In the genomic region with DNA sequence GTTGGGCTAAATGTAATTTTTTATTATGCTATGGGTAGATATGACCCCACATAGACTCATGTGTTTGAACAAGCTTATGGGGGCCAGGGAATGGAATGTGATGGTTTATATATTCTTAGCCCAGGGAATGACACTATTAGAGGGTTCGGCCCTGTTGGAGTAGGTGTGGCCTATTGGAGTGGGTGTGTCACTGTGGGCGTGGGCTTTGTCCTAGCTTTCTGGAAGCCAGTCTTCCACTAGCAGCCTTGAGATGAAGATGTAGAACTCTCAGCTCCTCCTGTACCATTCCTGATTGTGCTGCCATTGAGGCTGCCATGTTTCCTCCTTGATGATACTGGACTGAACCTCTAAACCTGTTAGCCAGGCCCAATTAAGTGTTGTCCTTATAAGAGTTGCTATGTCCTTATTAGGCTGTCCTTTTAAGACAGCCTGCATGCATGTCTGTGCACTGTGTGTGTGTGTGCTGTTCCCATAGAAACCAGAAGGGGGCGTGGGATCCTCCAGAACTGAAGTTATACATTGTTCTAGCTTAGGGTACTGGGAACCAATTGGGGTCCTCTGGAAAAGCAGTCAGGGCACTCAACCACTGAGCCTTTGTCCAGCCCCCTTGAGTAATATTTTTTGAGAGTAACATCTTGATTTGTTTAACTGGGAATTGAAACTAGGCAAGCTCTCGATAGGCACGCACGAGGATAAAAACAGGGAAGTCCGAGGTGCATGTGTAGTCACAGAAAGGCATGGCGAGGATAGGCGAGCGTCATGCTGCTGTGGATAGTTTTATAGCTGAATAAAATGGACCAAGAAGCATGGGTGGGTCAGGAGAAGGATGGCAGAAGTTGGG, we compare ENCODE assay signal across 27 mouse cellular contexts. TPM values are rescaled to one million over a fixed set of nuclear protein-coding genes. Genes with fewer than 3 reads are reported as not detected.
A peak's percentile ranks its signal among the peaks of the same experiment; 100 is the strongest.
DNase-seq lines count a peak whose midpoint lies in the region; ATAC-seq and TF ChIP-seq lines count a peak whose summit lies in the region.
"Had no signal": no experiment of that assay in that cellular context is flagged by ENCODE, and none has a peak within 500 bp of the region (broad histone marks: within the 10 kb centered on the region; RNA-seq: fewer than 3 reads in every experiment).

No protein-coding gene starts in this region.

- no peak for TF ChIP-seq EP300 in liver, postnatal 0 days (IDR thresholded peaks at IDR 0.05; ENCODE audit: low read depth)
- no peak for TF ChIP-seq EP300 in MEL (IDR thresholded peaks at IDR 0.05; ENCODE audit: low read depth in 1 of 2, low read length in 2 of 2)

- WGBS in liver, postnatal 0 days (ENCODE audit: insufficient replicate concordance): 52% methylated on average over 10 of the region's 10 CpGs
- WGBS in liver, embryonic 12.5 days (ENCODE audit: insufficient replicate concordance): 44% methylated on average over 10 of the region's 10 CpGs
- 67% methylated on average over 10 of the region's 10 CpGs for WGBS in forebrain, embryonic 13.5 days

- H3K9me3 ChIP-seq in liver, postnatal 0 days (ENCODE audit: low read length): no peaks in the 10 kb centered on the region
- H3K9me3 ChIP-seq in liver, embryonic 12.5 days (replicated peaks): no peaks in the 10 kb centered on the region
- H3K9me3 ChIP-seq in MEL (replicated peaks; ENCODE audit: insufficient read depth, low read length): no peaks in the 10 kb centered on the region
- no peaks in the 10 kb centered on the region for H3K9me3 ChIP-seq in forebrain, embryonic 13.5 days (replicated peaks)
- H3K9me3 ChIP-seq: embryonic facial prominence, embryonic 13.5 days; G1E; hindbrain, embryonic 12.5 days; limb, embryonic 12.5 days; neural tube, embryonic 15.5 days had no signal

- peak; percentile 29 for TF ChIP-seq RAD21 in MEL (IDR thresholded peaks at IDR 0.05; ENCODE audit: low read depth, low read length)

- no peak overlapping the region for H3K4me3 ChIP-seq in liver, postnatal 0 days (ENCODE audit: low read depth, low read length)
- H3K4me3 ChIP-seq in liver, embryonic 12.5 days: no peak overlapping the region
- H3K4me3 ChIP-seq in MEL (ENCODE audit: control insufficient read depth in 1 of 2, insufficient read depth in 1 of 2, low read depth in 2 of 2, low read length in 2 of 2): peak overlapping the region; percentile 31 to 33
- H3K4me3 ChIP-seq in forebrain, embryonic 13.5 days: no peak overlapping the region
- H3K4me3 ChIP-seq: embryonic facial prominence, embryonic 13.5 days; erythroblast, embryonic 14.5 days; hindbrain, embryonic 12.5 days; limb, embryonic 12.5 days; neural tube, embryonic 15.5 days had no signal

- H3K27me3 ChIP-seq in liver, postnatal 0 days (ENCODE audit: insufficient read depth, low read length): peaks cover 22% of the 10 kb centered on the region
- peaks cover 87% of the 10 kb centered on the region for H3K27me3 ChIP-seq in liver, embryonic 12.5 days (replicated peaks)
- H3K27me3 ChIP-seq in MEL (ENCODE audit: control insufficient read depth in 1 of 2, insufficient read depth in 2 of 2, low read length in 2 of 2): peaks cover 0 to 2% of the 10 kb centered on the region in 2 experiments; a peak in 2 of 4 replicates
- H3K27me3 ChIP-seq in forebrain, embryonic 13.5 days: peaks cover 68% of the 10 kb centered on the region

- DNase-seq in liver, postnatal 0 days: no peak
- peak; percentile 80 for DNase-seq in MEL (ENCODE audit: low read depth, low spot score)
- no peak for DNase-seq in thymus, postnatal 25 days
- DNase-seq in frontal cortex, postnatal 36 days (ENCODE audit: low spot score in 2 of 2): no peak
- DNase-seq: gastrocnemius, postnatal 25 days had no signal

- H3K79me2 ChIP-seq in MEL (ENCODE audit: control insufficient read depth, insufficient read depth, low read length, poor library complexity): no peaks in the 10 kb centered on the region

- no peak for TF ChIP-seq POLR2A in MEL (IDR thresholded peaks at IDR 0.05; ENCODE audit: control insufficient read depth in 1 of 2, insufficient read depth in 1 of 2, low read depth in 1 of 2, low read length in 2 of 2, poor library complexity in 1 of 2)

- H3K9ac ChIP-seq in liver, postnatal 0 days (replicated peaks): no peak overlapping the region
- no peak overlapping the region for H3K9ac ChIP-seq in liver, embryonic 12.5 days
- H3K9ac ChIP-seq in MEL (ENCODE audit: control insufficient read depth, low read depth, low read length, poor library complexity, severe bottlenecking): peak overlapping the region; percentile 48
- H3K9ac ChIP-seq in forebrain, embryonic 13.5 days: no peak overlapping the region
- H3K9ac ChIP-seq: embryonic facial prominence, embryonic 13.5 days; forebrain, postnatal 0 days; hindbrain, embryonic 12.5 days; limb, embryonic 12.5 days; neural tube, embryonic 15.5 days had no signal

- no peaks in the 10 kb centered on the region for H3K4me1 ChIP-seq in liver, postnatal 0 days (ENCODE audit: insufficient read depth)
- no peaks in the 10 kb centered on the region for H3K4me1 ChIP-seq in liver, embryonic 12.5 days
- no peaks in the 10 kb centered on the region; a peak in 2 of 4 replicates for H3K4me1 ChIP-seq in MEL (ENCODE audit: control insufficient read depth in 1 of 2, insufficient read depth in 2 of 2, low read length in 2 of 2)
- no peaks in the 10 kb centered on the region for H3K4me1 ChIP-seq in forebrain, embryonic 13.5 days
- H3K4me1 ChIP-seq: hindbrain, embryonic 12.5 days; limb, embryonic 12.5 days had no signal

- H3K36me3 ChIP-seq in liver, postnatal 0 days (replicated peaks; ENCODE audit: insufficient read depth, low read length): no peaks in the 10 kb centered on the region
- no peaks in the 10 kb centered on the region for H3K36me3 ChIP-seq in liver, embryonic 12.5 days
- no peaks in the 10 kb centered on the region for H3K36me3 ChIP-seq in MEL (ENCODE audit: control insufficient read depth in 1 of 2, insufficient read depth in 2 of 2, low read length in 2 of 2)
- no peaks in the 10 kb centered on the region for H3K36me3 ChIP-seq in forebrain, embryonic 13.5 days (ENCODE audit: poor library complexity, severe bottlenecking)
- H3K36me3 ChIP-seq: embryonic facial prominence, embryonic 13.5 days; G1E; hindbrain, embryonic 12.5 days; limb, embryonic 12.5 days; neural tube, embryonic 15.5 days had no signal

- no peak overlapping the region for H3K4me2 ChIP-seq in liver, postnatal 0 days (ENCODE audit: low read depth, low read length)
- H3K4me2 ChIP-seq in liver, embryonic 12.5 days: no peak overlapping the region
- H3K4me2 ChIP-seq in forebrain, embryonic 13.5 days: no peak overlapping the region
- H3K4me2 ChIP-seq: embryonic facial prominence, embryonic 13.5 days; heart, embryonic 11.5 days; hindbrain, embryonic 12.5 days; limb, embryonic 12.5 days; midbrain, embryonic 11.5 days; neural tube, embryonic 15.5 days had no signal

- ATAC-seq in liver, postnatal 0 days: no peak
- no peak for ATAC-seq in liver, embryonic 12.5 days
- ATAC-seq in common myeloid progenitor, adult 5-6 weeks (replicated peaks; ENCODE audit: low read depth, poor library complexity, severe bottlenecking): peak; percentile 12; the same call in 1 of the 2 replicates
- ATAC-seq in monocyte, adult 5-6 weeks (replicated peaks; ENCODE audit: insufficient number of reproducible peaks, low FRiP score, low TSS enrichment, poor library complexity, severe bottlenecking): peak; percentile 30; the same call in 1 of the 2 replicates
- ATAC-seq in forebrain, embryonic 13.5 days: no peak
- ATAC-seq: activated CD4-positive, CD25-positive, alpha-beta regulatory T cell, adult 4 months; forebrain, postnatal 0 days had no signal

- TF ChIP-seq CTCF in liver, postnatal 0 days (IDR thresholded peaks at IDR 0.05; ENCODE audit: low read depth): peak; percentile 20; the same call in 1 of the 2 replicates
- TF ChIP-seq CTCF in MEL (IDR thresholded peaks at IDR 0.05 in 2 of 3, conservative IDR thresholded peaks at IDR 0.05 in 1 of 3; ENCODE audit: control insufficient read depth in 1 of 3, insufficient read depth in 1 of 3, low read depth in 2 of 3, low read length in 3 of 3, poor library complexity in 1 of 3, severe bottlenecking in 1 of 3): peak; percentile 24 to 58 (median 54); a peak in 5 of 6 replicates

- no peak overlapping the region for H3K27ac ChIP-seq in liver, postnatal 0 days (ENCODE audit: low read depth)
- no peak overlapping the region for H3K27ac ChIP-seq in liver, embryonic 12.5 days
- H3K27ac ChIP-seq in MEL (ENCODE audit: control insufficient read depth, low read depth, low read length): no peak overlapping the region
- no peak overlapping the region for H3K27ac ChIP-seq in forebrain, embryonic 13.5 days
- H3K27ac ChIP-seq: embryonic facial prominence, embryonic 13.5 days; hindbrain, embryonic 12.5 days; hindbrain, postnatal 0 days; limb, embryonic 12.5 days; macrophage; neural tube, embryonic 15.5 days had no signal

RNA-seq across cellular contexts. Expression of a gene that starts 7.6 kb away (rescaled TPM):
- polyA plus RNA-seq in liver, postnatal 0 days (2015; fragmentation: Nextera tagmentation; extraction: Ambion mirVana): 1.5 TPM in 2 replicates
- polyA plus RNA-seq in liver, embryonic 12.5 days (2016; fragmentation: Nextera tagmentation; extraction: Ambion mirVana): 0.97 and 1.4 TPM in 2 replicates
- 1.5 and 2.3 TPM in 2 replicates for total RNA-seq in MEL (2012; rRNA removed)
- polyA plus RNA-seq in MEL (2012; ENCODE audit: insufficient read depth in 1 of 2, insufficient read length in 2 of 2, low read depth in 1 of 2, low replicate concordance in 2 of 2, missing spikeins in 1 of 2): 1 to 10 TPM in 1 of 2 experiments, not detected in 1; 3.2 TPM
- total RNA-seq in common myeloid progenitor, adult 5-6 weeks (2017): 1.4 TPM in 1 of 2 replicates, not detected in the other
- 0.57 TPM in 1 of 3 replicates, not detected in the others for total RNA-seq in monocyte, adult 5-6 weeks (2017)
- 0.26 and 0.28 TPM in 2 replicates for polyA plus RNA-seq in forebrain, embryonic 13.5 days (2015; fragmentation: Nextera tagmentation; extraction: Ambion mirVana)
- total RNA-seq: forebrain, postnatal 0 days; G1E; heart, postnatal 36 days; midbrain, postnatal 0 days had no signal
- polyA plus RNA-seq: activated CD4-positive, CD25-positive, alpha-beta regulatory T cell, adult 4 months; erythroblast, embryonic 14.5 days had no signal

RNA-seq across cellular contexts. Expression of a gene that starts 22.7 kb away (rescaled TPM):
- 0.11 and 0.13 TPM in 2 replicates for polyA plus RNA-seq in liver, postnatal 0 days (2015; fragmentation: Nextera tagmentation; extraction: Ambion mirVana)
- polyA plus RNA-seq in liver, embryonic 12.5 days (2016; fragmentation: Nextera tagmentation; extraction: Ambion mirVana): 0.48 and 0.56 TPM in 2 replicates
- 0.85 and 1.3 TPM in 2 replicates for total RNA-seq in MEL (2012; rRNA removed)
- 1 to 10 TPM in 1 of 2 experiments, not detected in 1; 3.1 TPM for polyA plus RNA-seq in MEL (2012; ENCODE audit: insufficient read depth in 1 of 2, insufficient read length in 2 of 2, low read depth in 1 of 2, low replicate concordance in 2 of 2, missing spikeins in 1 of 2)
- not detected in 2 replicates for total RNA-seq in common myeloid progenitor, adult 5-6 weeks (2017)
- 0.43 to 3.8 TPM (median 1.6 TPM) in 3 replicates for total RNA-seq in monocyte, adult 5-6 weeks (2017)
- polyA plus RNA-seq in forebrain, embryonic 13.5 days (2015; fragmentation: Nextera tagmentation; extraction: Ambion mirVana): 0.20 and 0.36 TPM in 2 replicates
- total RNA-seq: G1E; hindbrain, postnatal 0 days; liver, adult 2 months; midbrain, postnatal 0 days had no signal
- polyA plus RNA-seq: erythroblast, embryonic 14.5 days; G1E had no signal

RNA-seq across cellular contexts. Expression of a gene that starts 28.5 kb away (rescaled TPM):
- 1.0 and 1.6 TPM in 2 replicates for polyA plus RNA-seq in liver, postnatal 0 days (2015; fragmentation: Nextera tagmentation; extraction: Ambion mirVana)
- polyA plus RNA-seq in liver, embryonic 12.5 days (2016; fragmentation: Nextera tagmentation; extraction: Ambion mirVana): 0.10 and 0.31 TPM in 2 replicates
- not detected in 2 replicates for total RNA-seq in MEL (2012; rRNA removed)
- polyA plus RNA-seq in MEL (2012; ENCODE audit: insufficient read depth in 1 of 2, insufficient read length in 2 of 2, low read depth in 1 of 2, low replicate concordance in 2 of 2, missing spikeins in 1 of 2): not detected
- 0.39 and 0.87 TPM in 2 replicates for total RNA-seq in common myeloid progenitor, adult 5-6 weeks (2017)
- total RNA-seq in monocyte, adult 5-6 weeks (2017): 0.29 TPM in 1 of 3 replicates, not detected in the others
- polyA plus RNA-seq in forebrain, embryonic 13.5 days (2015; fragmentation: Nextera tagmentation; extraction: Ambion mirVana): 0.13 and 0.16 TPM in 2 replicates
- polyA plus RNA-seq: erythroblast, embryonic 14.5 days had no signal

RNA-seq across cellular contexts. Expression of a gene that starts 29.2 kb away (rescaled TPM):
- polyA plus RNA-seq in liver, postnatal 0 days (2015; fragmentation: Nextera tagmentation; extraction: Ambion mirVana): 7.5 and 7.8 TPM in 2 replicates
- 0.62 and 0.66 TPM in 2 replicates for polyA plus RNA-seq in liver, embryonic 12.5 days (2016; fragmentation: Nextera tagmentation; extraction: Ambion mirVana)
- total RNA-seq in MEL (2012; rRNA removed): not detected in 2 replicates
- polyA plus RNA-seq in MEL (2012; ENCODE audit: insufficient read depth in 1 of 2, insufficient read length in 2 of 2, low read depth in 1 of 2, low replicate concordance in 2 of 2, missing spikeins in 1 of 2): not detected
- 1.2 TPM in 1 of 2 replicates, not detected in the other for total RNA-seq in common myeloid progenitor, adult 5-6 weeks (2017)
- not detected in 3 replicates for total RNA-seq in monocyte, adult 5-6 weeks (2017)
- 0.28 and 0.42 TPM in 2 replicates for polyA plus RNA-seq in forebrain, embryonic 13.5 days (2015; fragmentation: Nextera tagmentation; extraction: Ambion mirVana)
- total RNA-seq: adrenal gland, adult 2 months; G1E; gastrocnemius, postnatal 25 days; heart, adult 18-20 months; heart, postnatal 36 days; left cerebral cortex, postnatal 14 days had no signal
- polyA plus RNA-seq: activated CD4-positive, CD25-positive, alpha-beta regulatory T cell, adult 4 months; erythroblast, embryonic 14.5 days; G1E; macrophage had no signal

RNA-seq across cellular contexts. Expression of a gene that starts 39.2 kb away (rescaled TPM):
- polyA plus RNA-seq in liver, postnatal 0 days (2015; fragmentation: Nextera tagmentation; extraction: Ambion mirVana): 46.6 and 47.5 TPM in 2 replicates
- polyA plus RNA-seq in liver, embryonic 12.5 days (2016; fragmentation: Nextera tagmentation; extraction: Ambion mirVana): 66.2 and 70.4 TPM in 2 replicates
- total RNA-seq in MEL (2012; rRNA removed): 75.2 and 78.9 TPM in 2 replicates
- 100 to 1,000 TPM; 107 to 442 TPM for polyA plus RNA-seq in MEL (2012; ENCODE audit: insufficient read depth in 1 of 2, insufficient read length in 2 of 2, low read depth in 1 of 2, low replicate concordance in 2 of 2, missing spikeins in 1 of 2)
- 56.6 and 62.0 TPM in 2 replicates for total RNA-seq in common myeloid progenitor, adult 5-6 weeks (2017)
- 32.6 to 39.2 TPM (median 36.2 TPM) in 3 replicates for total RNA-seq in monocyte, adult 5-6 weeks (2017)
- polyA plus RNA-seq in forebrain, embryonic 13.5 days (2015; fragmentation: Nextera tagmentation; extraction: Ambion mirVana): 74.0 and 78.7 TPM in 2 replicates

Comparison
In these comparisons a context has a peak if more than half of its experiments do, and no peak if none do; other contexts are left out.
1. ATAC-seq: peak in common myeloid progenitor, adult 5-6 weeks (single experiment) and monocyte, adult 5-6 weeks (single experiment); none in liver, postnatal 0 days (single experiment), liver, embryonic 12.5 days (single experiment) and forebrain, embryonic 13.5 days (single experiment).
2. H3K4me3 ChIP-seq: peak in MEL (2 of 2); none in liver, postnatal 0 days (single experiment), liver, embryonic 12.5 days (single experiment) and forebrain, embryonic 13.5 days (single experiment).